Mouse (Mus musculus): Measurements from ENCODE around the gene Wfdc2. TPM values are rescaled to one million over a fixed set of nuclear protein-coding genes. Genes with fewer than 3 reads are reported as not detected.

The Wfdc2 gene
- total RNA-seq, 2 experiments from 2014 or later, result 0.70 to 1.3 TPM

DNA sequence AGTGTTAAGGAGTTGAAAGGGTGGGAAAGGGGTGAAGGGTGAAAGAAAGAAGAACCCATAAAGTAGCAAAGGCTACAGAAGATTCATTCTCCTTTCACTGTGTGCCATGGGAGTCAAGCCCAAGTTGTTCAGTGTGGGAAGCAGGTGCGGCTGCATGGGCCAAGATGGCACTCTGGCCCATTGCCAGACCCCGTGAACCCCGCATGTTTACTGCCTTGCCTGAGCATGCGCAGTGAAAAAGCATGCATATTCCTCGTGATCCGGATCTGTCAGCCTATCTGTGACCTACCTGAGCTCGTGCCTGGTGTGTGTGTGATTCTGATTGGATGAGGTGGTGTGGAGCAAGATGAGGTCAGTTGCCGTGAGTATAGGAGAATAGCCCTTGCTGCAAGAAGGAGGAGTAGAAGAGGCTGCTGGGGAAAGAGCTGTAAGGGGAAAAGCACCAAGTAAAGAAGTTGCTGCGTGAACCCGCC lies 38.9 kb upstream of the Wfdc2 start:
- intact Hi-C loops (cut with DNase I), result no loop called here
- no peak for TF ChIP-seq CTCF (IDR thresholded peaks at IDR 0.05)

DNA sequence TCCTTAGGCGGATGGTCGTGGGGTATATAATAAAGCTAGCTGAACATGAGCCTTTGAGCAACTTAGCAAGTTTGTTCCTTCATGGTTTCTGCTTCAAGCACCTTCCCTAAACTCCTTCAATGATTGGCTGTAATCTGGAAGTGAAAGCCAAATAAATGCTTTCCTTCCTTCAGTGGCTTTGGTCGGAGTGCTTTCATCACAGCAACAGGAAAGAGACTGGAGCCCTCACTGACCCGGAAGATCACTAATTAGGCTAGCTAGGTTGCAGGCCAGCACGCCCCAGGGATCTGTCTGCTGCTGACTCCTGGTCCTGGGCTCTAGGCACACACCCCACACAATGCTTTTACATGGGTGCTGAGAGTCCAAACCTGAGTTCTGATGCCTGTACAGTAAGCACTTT lies 33.7 kb upstream of the Wfdc2 start:
- DNase-seq (ENCODE audit: extremely low spot score in 1 of 2, low spot score in 2 of 2), result no peak
- Histone ChIP-seq H3K4me3 (no peak overlapping the region), H3K27ac (no peak overlapping the region)
- intact Hi-C loops (cut with DNase I), result no loop called here
- no peak for TF ChIP-seq CTCF (IDR thresholded peaks at IDR 0.05)

More for the DNA sequence above, 38.9 kb upstream of the Wfdc2 start:
- Histone ChIP-seq H3K27ac (no peak overlapping the region), H3K4me3 (no peak overlapping the region)
- DNase-seq (ENCODE audit: extremely low spot score in 1 of 2, low spot score in 2 of 2), result no peak

GRCm38 (mm10) chr2:164531169-164531568 lies 31.0 kb upstream of the Wfdc2 start:
- H3K4me3 ChIP-seq, result no peak overlapping the region
- peak; percentile 100 for TF ChIP-seq CTCF (IDR thresholded peaks at IDR 0.05)
- no peak overlapping the region for H3K27ac ChIP-seq
- DNase-seq (ENCODE audit: extremely low spot score in 1 of 2, low spot score in 2 of 2), result peak; percentile 70 to 75
- intact Hi-C loops (cut with DNase I), result no loop called here

DNA sequence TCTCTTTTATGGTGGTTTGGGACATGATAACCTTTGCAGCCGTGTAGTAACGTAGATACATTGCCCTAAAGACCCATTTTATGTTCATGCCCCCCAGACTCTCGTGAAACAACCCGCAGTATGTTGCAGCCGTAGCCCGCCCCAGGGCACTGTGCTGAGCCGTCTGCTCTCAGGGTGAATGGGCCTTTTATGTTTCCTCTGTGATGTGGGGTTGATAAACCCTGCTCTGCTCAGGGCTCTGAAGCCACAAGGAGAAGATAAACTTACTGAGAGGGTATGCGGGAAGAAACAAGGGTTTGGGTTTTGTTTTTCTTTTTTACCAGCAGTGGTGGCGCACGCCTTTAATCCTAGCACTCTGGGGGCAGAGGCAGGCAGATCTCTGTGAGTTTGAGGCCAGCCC lies 27.9 kb upstream of the Wfdc2 start:
- DNase-seq (ENCODE audit: extremely low spot score in 1 of 2, low spot score in 2 of 2), result no peak
- intact Hi-C loops (cut with DNase I), result no loop called here
- no peak overlapping the region for H3K27ac ChIP-seq
- H3K4me3 ChIP-seq, result no peak overlapping the region
- TF ChIP-seq CTCF (IDR thresholded peaks at IDR 0.05), result no peak

- H3K4me3 ChIP-seq, result no peak overlapping the region
- DNase-seq (ENCODE audit: extremely low spot score in 1 of 2, low spot score in 2 of 2), result no peak
- intact Hi-C loops (cut with DNase I), result no loop called here
- H3K27ac ChIP-seq, result no peak overlapping the region
- TF ChIP-seq CTCF (IDR thresholded peaks at IDR 0.05), result no peak
Measured at GRCm38 (mm10) chr2:164537003-164537402, 25.2 kb upstream of the Wfdc2 start.

- no peak overlapping the region for H3K4me3 ChIP-seq
- no peak for TF ChIP-seq CTCF (IDR thresholded peaks at IDR 0.05)
- H3K27ac ChIP-seq, result no peak overlapping the region
- DNase-seq (ENCODE audit: extremely low spot score in 1 of 2, low spot score in 2 of 2), result no peak
- intact Hi-C loops (cut with DNase I), result no loop called here
Measured at GRCm38 (mm10) chr2:164540652-164541427, 21.4 kb upstream of the Wfdc2 start.

DNA sequence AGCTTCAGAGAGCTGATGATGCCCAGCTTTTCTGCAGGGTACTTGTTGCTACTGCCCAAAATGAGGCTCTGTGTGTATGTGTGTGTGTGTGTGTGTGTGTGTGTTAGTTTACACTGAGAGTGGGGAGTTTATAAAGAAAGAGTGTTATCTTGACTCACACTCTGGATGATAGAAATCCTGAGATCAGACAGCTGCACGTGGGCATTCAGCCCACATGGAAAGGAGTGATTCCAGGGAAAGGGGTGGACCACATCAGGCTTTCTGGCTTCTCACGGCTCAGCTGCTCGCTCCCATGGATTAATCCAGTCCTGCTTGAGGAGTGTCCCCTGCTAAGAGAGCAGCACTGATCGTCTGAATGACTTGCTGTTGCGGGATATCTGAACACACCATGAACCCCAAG lies 20.1 kb upstream of the Wfdc2 start:
- intact Hi-C loops (cut with DNase I), result loop anchor here (1.0 kb wide), 1 partner anchor 16 kb away; no protein-coding TSS in a partner anchor
- no peak overlapping the region for H3K4me3 ChIP-seq
- peak; percentile 56 to 75 for DNase-seq (ENCODE audit: extremely low spot score in 1 of 2, low spot score in 2 of 2)
- TF ChIP-seq CTCF (IDR thresholded peaks at IDR 0.05), result no peak
- no peak overlapping the region for H3K27ac ChIP-seq

- no peak overlapping the region for H3K27ac ChIP-seq
- TF ChIP-seq CTCF (IDR thresholded peaks at IDR 0.05), result no peak
- intact Hi-C loops (cut with DNase I), result loop anchor here (1.0 kb wide), 1 partner anchor 16 kb away; no protein-coding TSS in a partner anchor
- H3K4me3 ChIP-seq, result no peak overlapping the region
- DNase-seq (ENCODE audit: extremely low spot score in 1 of 2, low spot score in 2 of 2), result no peak
Measured at GRCm38 (mm10) chr2:164542598-164542997, 19.6 kb upstream of the Wfdc2 start.

GRCm38 (mm10) chr2:164543745-164544144 lies 18.5 kb upstream of the Wfdc2 start:
- Histone ChIP-seq H3K4me3 (no peak overlapping the region), H3K27ac (no peak overlapping the region)
- DNase-seq (ENCODE audit: extremely low spot score in 1 of 2, low spot score in 2 of 2), result no peak
- TF ChIP-seq CTCF (IDR thresholded peaks at IDR 0.05), result no peak
- intact Hi-C loops (cut with DNase I), result no loop called here

GRCm38 (mm10) chr2:164544454-164545097 lies 17.6 kb upstream of the Wfdc2 start:
- DNase-seq (ENCODE audit: extremely low spot score in 1 of 2, low spot score in 2 of 2), result no peak

DNA sequence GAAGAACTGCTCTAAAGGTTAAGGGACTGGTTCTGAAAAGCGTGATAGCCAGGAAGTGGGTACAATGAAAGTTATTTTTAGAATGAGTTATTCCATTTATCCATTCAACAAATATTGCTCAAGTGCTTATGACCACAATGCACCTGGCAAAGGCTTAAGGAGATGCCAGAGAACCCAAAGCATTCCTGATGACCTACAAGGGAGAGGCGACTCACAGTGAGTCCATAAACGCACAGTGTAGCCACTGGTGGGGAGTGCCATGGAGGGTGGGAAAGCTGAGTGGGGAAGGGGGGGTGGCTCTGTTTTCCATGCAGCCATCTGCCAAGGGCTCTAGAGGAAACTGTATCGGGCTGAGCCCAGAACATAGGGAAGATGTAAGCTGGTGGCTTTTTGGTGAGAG lies 12.9 kb upstream of the Wfdc2 start:
- TF ChIP-seq CTCF (IDR thresholded peaks at IDR 0.05), result no peak
- intact Hi-C loops (cut with DNase I), result no loop called here

More at GRCm38 (mm10) chr2:164544454-164545097, 17.6 kb upstream of the Wfdc2 start:
- Histone ChIP-seq H3K27ac (no peak overlapping the region), H3K4me3 (no peak overlapping the region)
- intact Hi-C loops (cut with DNase I), result no loop called here
- TF ChIP-seq CTCF (IDR thresholded peaks at IDR 0.05), result no peak

More for the DNA sequence above, 12.9 kb upstream of the Wfdc2 start:
- Histone ChIP-seq H3K4me3 (no peak overlapping the region), H3K27ac (no peak overlapping the region)
- DNase-seq (ENCODE audit: extremely low spot score in 1 of 2, low spot score in 2 of 2), result no peak

Measured in left cerebral cortex, adult 2 months (tissue).